Mouse (Mus musculus): ENCODE data around the gene Rere. TPM values are rescaled to one million over a fixed set of nuclear protein-coding genes. Genes with fewer than 3 reads are reported as not detected.

Gene Rere
- polyA plus RNA-seq, 1 experiment, result 26.2 TPM

DNA sequence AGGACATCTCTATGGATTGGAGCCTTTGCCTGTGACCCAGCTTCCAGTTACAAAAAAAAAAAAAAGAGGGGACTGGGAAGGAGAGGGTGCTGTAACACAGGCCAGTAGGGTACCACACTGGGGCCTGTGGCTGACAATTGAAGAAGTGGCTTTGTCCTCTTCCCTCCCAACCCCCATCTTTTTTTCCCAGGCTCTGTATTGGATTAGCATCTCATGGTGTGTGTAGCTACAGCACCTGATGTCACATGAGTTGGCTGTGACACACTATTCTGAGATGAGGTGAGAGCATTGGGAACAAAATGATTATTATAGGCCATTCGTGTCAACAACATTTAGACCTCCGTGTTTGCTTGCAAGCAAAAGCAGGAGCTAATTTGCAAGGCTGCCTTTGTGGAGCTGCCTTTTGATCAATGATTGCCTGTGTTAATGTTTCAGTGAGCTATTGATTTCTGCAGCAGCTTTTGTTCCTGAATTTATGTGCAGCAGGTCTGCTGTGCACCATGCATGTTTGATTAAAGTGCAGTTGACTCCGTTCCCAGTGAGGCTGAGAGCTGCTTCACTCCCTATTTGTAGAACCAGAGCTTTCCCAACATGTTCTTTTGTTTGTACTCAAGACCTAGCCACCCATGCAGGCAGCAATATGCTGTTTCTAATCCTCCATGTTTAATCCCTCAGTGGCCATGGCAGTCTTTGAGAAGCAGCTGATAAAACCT is 325.2 kb downstream of the Rere start:
- no peak overlapping the region for H3K4me3 ChIP-seq (ENCODE audit: control insufficient read depth, low read depth, low read length)
- H3K36me3 ChIP-seq (ENCODE audit: control insufficient read depth, insufficient read depth, low read length), result no peaks in the 10 kb centered on the region
- H3K4me1 ChIP-seq (ENCODE audit: control insufficient read depth, insufficient read depth, low read length), result no peaks in the 10 kb centered on the region

DNA sequence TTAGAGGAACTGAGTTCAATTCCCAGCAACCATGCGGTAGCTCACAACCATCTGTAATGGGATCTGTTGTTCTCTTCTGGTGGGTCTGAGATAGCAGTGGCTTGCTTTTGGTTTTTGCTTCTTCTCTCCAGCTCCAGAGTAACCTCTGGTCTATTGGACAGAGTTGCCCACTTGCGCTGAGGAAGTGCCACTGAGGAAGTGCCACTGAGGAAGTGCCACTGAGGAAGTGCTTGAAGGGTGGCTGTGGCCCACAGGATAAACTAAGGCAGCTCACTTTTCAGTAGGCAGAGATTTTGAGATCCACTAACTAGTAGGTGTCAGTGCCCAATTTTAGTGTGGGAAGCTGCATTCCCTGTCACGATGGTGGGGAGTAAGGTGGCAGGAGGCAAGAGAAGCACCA is 327.2 kb downstream of the Rere start:
- Histone ChIP-seq H3K27ac (ENCODE audit: control insufficient read depth, insufficient read depth, low read depth, low read length) (no peak overlapping the region), H3K27me3 (ENCODE audit: control insufficient read depth, insufficient read depth, low read length) (no peaks in the 10 kb centered on the region), H3K4me3 (ENCODE audit: control insufficient read depth, low read depth, low read length) (no peak overlapping the region), H3K4me1 (ENCODE audit: control insufficient read depth, insufficient read depth, low read length) (no peaks in the 10 kb centered on the region), H3K36me3 (ENCODE audit: control insufficient read depth, insufficient read depth, low read length) (no peaks in the 10 kb centered on the region)
- no peak for TF ChIP-seq POLR2A (IDR thresholded peaks at IDR 0.05; ENCODE audit: control insufficient read depth, low read depth, low read length)
- TF ChIP-seq CTCF (IDR thresholded peaks at IDR 0.05; ENCODE audit: control insufficient read depth, insufficient read depth, insufficient replicate concordance, low read depth, low read length), result no peak

More for the DNA sequence above, 325.2 kb downstream of the Rere start:
- Histone ChIP-seq H3K27ac (ENCODE audit: control insufficient read depth, insufficient read depth, low read depth, low read length) (no peak overlapping the region), H3K27me3 (ENCODE audit: control insufficient read depth, insufficient read depth, low read length) (no peaks in the 10 kb centered on the region)
- TF ChIP-seq CTCF (IDR thresholded peaks at IDR 0.05; ENCODE audit: control insufficient read depth, insufficient read depth, insufficient replicate concordance, low read depth, low read length), result no peak
- TF ChIP-seq POLR2A (IDR thresholded peaks at IDR 0.05; ENCODE audit: control insufficient read depth, low read depth, low read length), result no peak

DNA sequence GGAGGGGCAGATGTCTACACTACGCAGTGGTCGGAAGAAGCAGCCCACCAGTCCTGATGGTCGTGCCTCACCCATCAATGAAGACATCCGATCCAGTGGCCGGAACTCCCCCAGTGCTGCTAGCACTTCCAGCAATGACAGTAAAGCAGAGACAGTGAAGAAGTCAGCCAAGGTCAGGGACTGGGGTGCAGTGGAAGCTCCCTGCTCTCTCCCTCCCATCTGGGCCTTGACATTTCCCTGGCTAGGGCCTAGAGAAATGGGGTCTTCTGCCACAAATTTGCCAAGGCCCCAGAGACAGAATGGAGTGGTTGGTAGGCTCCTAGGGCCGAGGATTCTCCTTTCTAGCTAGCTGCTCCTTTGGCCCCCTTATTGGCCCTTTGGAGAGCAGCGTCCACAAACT is 332.3 kb downstream of the Rere start:
- TF ChIP-seq CTCF (IDR thresholded peaks at IDR 0.05; ENCODE audit: control insufficient read depth, insufficient read depth, insufficient replicate concordance, low read depth, low read length) (no peak), POLR2A (IDR thresholded peaks at IDR 0.05; ENCODE audit: control insufficient read depth, low read depth, low read length) (no peak)
- Histone ChIP-seq H3K27ac (ENCODE audit: control insufficient read depth, insufficient read depth, low read depth, low read length) (no peak overlapping the region), H3K36me3 (ENCODE audit: control insufficient read depth, insufficient read depth, low read length) (peaks cover 3% of the 10 kb centered on the region; the same call in 1 of the 2 replicates), H3K4me3 (ENCODE audit: control insufficient read depth, low read depth, low read length) (no peak overlapping the region), H3K27me3 (ENCODE audit: control insufficient read depth, insufficient read depth, low read length) (no peaks in the 10 kb centered on the region), H3K4me1 (ENCODE audit: control insufficient read depth, insufficient read depth, low read length) (no peaks in the 10 kb centered on the region)

DNA sequence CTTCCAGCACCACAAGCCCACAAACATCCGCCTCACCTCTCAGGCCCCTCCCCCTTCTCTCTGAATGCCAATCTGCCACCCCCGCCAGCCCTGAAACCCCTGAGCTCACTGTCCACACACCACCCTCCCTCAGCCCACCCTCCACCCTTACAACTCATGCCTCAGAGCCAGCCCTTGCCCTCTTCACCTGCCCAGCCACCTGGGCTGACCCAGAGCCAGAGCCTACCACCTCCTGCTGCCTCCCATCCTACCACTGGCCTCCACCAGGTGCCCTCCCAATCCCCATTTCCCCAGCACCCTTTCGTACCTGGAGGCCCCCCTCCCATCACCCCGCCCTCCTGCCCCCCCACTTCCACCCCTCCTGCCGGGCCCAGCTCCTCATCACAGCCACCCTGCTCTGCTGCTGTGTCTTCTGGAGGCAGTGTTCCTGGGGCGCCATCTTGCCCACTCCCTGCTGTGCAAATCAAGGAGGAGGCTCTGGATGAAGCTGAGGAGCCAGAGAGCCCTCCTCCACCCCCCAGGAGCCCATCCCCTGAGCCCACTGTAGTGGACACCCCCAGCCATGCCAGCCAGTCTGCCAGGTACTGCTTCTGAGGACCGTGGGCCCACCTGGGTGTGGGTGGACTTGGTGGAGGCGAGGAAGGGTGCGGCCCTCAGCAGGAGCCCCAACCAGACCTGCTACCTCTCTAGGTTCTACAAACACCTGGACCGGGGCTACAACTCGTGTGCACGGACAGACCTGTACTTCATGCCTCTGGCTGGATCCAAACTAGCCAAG is 334.0 kb downstream of the Rere start:
- TF ChIP-seq POLR2A (IDR thresholded peaks at IDR 0.05; ENCODE audit: control insufficient read depth, low read depth, low read length) (no peak), CTCF (IDR thresholded peaks at IDR 0.05; ENCODE audit: control insufficient read depth, insufficient read depth, insufficient replicate concordance, low read depth, low read length) (no peak)
- H3K4me3 ChIP-seq (ENCODE audit: control insufficient read depth, low read depth, low read length), result no peak overlapping the region
- no peaks in the 10 kb centered on the region for H3K27me3 ChIP-seq (ENCODE audit: control insufficient read depth, insufficient read depth, low read length)
- H3K4me1 ChIP-seq (ENCODE audit: control insufficient read depth, insufficient read depth, low read length), result no peaks in the 10 kb centered on the region
- peaks cover 3% of the 10 kb centered on the region; the same call in 1 of the 2 replicates for H3K36me3 ChIP-seq (ENCODE audit: control insufficient read depth, insufficient read depth, low read length)
- no peak overlapping the region for H3K27ac ChIP-seq (ENCODE audit: control insufficient read depth, insufficient read depth, low read depth, low read length)

DNA sequence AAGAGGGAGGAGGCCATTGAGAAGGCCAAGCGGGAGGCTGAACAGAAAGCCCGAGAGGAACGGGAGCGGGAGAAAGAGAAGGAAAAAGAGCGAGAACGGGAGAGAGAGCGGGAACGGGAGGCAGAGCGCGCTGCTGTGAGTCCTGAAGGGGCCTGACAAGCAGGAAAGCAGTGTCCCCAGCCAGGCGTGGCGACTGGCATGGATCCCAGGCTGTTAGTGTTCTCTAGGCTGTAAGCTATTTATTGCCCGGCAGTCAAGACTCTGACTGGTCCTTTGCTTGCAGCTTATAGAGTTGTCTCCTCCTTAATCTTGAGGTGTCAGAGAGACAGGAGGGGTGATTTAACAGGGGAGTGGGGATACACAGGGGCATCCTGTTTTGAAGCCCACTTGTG is 334.6 kb downstream of the Rere start:
- TF ChIP-seq POLR2A (IDR thresholded peaks at IDR 0.05; ENCODE audit: control insufficient read depth, low read depth, low read length), result no peak
- no peak for TF ChIP-seq CTCF (IDR thresholded peaks at IDR 0.05; ENCODE audit: control insufficient read depth, insufficient read depth, insufficient replicate concordance, low read depth, low read length)
- H3K4me1 ChIP-seq (ENCODE audit: control insufficient read depth, insufficient read depth, low read length), result no peaks in the 10 kb centered on the region
- peaks cover 3% of the 10 kb centered on the region; the same call in 1 of the 2 replicates for H3K36me3 ChIP-seq (ENCODE audit: control insufficient read depth, insufficient read depth, low read length)
- no peaks in the 10 kb centered on the region for H3K27me3 ChIP-seq (ENCODE audit: control insufficient read depth, insufficient read depth, low read length)
- H3K4me3 ChIP-seq (ENCODE audit: control insufficient read depth, low read depth, low read length), result no peak overlapping the region
- H3K27ac ChIP-seq (ENCODE audit: control insufficient read depth, insufficient read depth, low read depth, low read length), result no peak overlapping the region

DNA sequence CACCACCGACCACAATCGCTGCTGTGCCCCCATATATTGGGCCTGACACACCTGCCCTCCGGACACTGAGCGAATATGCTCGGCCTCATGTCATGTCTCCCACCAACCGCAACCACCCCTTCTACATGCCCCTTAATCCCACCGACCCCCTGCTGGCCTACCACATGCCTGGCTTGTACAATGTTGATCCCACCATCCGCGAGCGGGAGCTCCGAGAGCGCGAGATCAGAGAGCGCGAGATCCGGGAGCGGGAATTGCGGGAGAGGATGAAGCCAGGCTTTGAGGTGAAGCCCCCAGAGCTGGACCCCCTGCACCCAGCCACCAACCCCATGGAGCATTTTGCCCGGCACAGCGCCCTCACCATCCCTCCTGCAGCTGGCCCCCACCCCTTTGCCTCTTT is 335.4 kb downstream of the Rere start:
- Histone ChIP-seq H3K27me3 (ENCODE audit: control insufficient read depth, insufficient read depth, low read length) (no peaks in the 10 kb centered on the region), H3K4me1 (ENCODE audit: control insufficient read depth, insufficient read depth, low read length) (no peaks in the 10 kb centered on the region), H3K36me3 (ENCODE audit: control insufficient read depth, insufficient read depth, low read length) (peaks cover 3% of the 10 kb centered on the region; the same call in 1 of the 2 replicates), H3K4me3 (ENCODE audit: control insufficient read depth, low read depth, low read length) (no peak overlapping the region), H3K27ac (ENCODE audit: control insufficient read depth, insufficient read depth, low read depth, low read length) (no peak overlapping the region)
- TF ChIP-seq CTCF (IDR thresholded peaks at IDR 0.05; ENCODE audit: control insufficient read depth, insufficient read depth, insufficient replicate concordance, low read depth, low read length), result no peak
- no peak for TF ChIP-seq POLR2A (IDR thresholded peaks at IDR 0.05; ENCODE audit: control insufficient read depth, low read depth, low read length)

DNA sequence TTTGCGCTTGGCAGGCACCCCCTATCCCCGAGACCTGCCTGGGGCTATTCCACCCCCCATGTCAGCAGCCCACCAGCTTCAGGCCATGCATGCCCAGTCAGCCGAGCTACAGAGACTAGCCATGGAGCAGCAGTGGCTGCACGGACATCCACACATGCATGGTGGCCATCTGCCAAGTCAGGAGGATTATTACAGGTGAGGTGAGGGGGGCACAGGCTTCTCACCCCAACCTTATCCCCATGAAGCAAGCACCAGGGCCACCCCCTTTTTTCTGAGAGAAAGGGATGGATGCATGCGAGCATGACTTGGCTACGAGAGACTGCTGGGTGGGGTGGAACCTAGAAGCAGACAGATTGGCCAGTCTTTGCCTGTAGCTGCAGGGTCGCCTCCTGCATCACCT is 337.6 kb downstream of the Rere start:
- Histone ChIP-seq H3K4me1 (ENCODE audit: control insufficient read depth, insufficient read depth, low read length) (no peaks in the 10 kb centered on the region), H3K36me3 (ENCODE audit: control insufficient read depth, insufficient read depth, low read length) (peaks cover 3% of the 10 kb centered on the region; the same call in 1 of the 2 replicates), H3K27ac (ENCODE audit: control insufficient read depth, insufficient read depth, low read depth, low read length) (no peak overlapping the region), H3K4me3 (ENCODE audit: control insufficient read depth, low read depth, low read length) (no peak overlapping the region), H3K27me3 (ENCODE audit: control insufficient read depth, insufficient read depth, low read length) (no peaks in the 10 kb centered on the region)
- TF ChIP-seq CTCF (IDR thresholded peaks at IDR 0.05; ENCODE audit: control insufficient read depth, insufficient read depth, insufficient replicate concordance, low read depth, low read length), result no peak
- TF ChIP-seq POLR2A (IDR thresholded peaks at IDR 0.05; ENCODE audit: control insufficient read depth, low read depth, low read length), result no peak
